Comparison of ENCODE assay signal across 28 mouse cellular contexts in genomic region chr14:56322982-56323381, GRCm38 (mm10). TPM values are rescaled to one million over a fixed set of nuclear protein-coding genes. Genes with fewer than 3 reads are reported as not detected.
"Had no signal": no experiment of that assay in that cellular context is flagged by ENCODE, and none has a peak within 500 bp of the region (broad histone marks: within the 10 kb centered on the region; RNA-seq: fewer than 3 reads in every experiment).

No protein-coding gene starts in this region.

- DNase-seq: left cerebral cortex, postnatal 4 days; liver; liver, embryonic 13.5 days; liver, postnatal 0 days; lung, adult 18-20 months; lung, adult 2 months; lung, embryonic 14.5 days; lung, postnatal 10 days; lung, postnatal 14 days; lung, postnatal 36 days; lung, postnatal 4 days; midbrain, embryonic 14.5 days had no signal

RNA-seq across cellular contexts. Expression of gene Atp12a, which starts 41.9 kb away (rescaled TPM):
- total RNA-seq: liver, adult 2 months; megakaryocyte progenitor cell, adult 5-6 weeks; megakaryocyte, adult 5-6 weeks; megakaryocyte-erythroid progenitor cell, adult 5-6 weeks; monocyte, adult 5-6 weeks had no signal
- polyA plus RNA-seq: limb, embryonic 10.5 days; limb, embryonic 12.5 days; liver, embryonic 12.5 days; liver, embryonic 13.5 days; liver, embryonic 14.5 days; liver, embryonic 15.5 days; liver, embryonic 16.5 days; liver, postnatal 0 days; macrophage; midbrain, embryonic 10.5 days; myocyte; neural tube, embryonic 11.5 days; neural tube, embryonic 12.5 days had no signal
